Mouse (Mus musculus) stomach, embryonic 16.5 days (tissue): ENCODE data around the gene Stard3nl. TPM values are rescaled to one million over a fixed set of nuclear protein-coding genes. Genes with fewer than 3 reads are reported as not detected.

Experiments
- ATAC-seq: fragments of 200-750 bp; cut with Nextera tagmentation; 2 replicates; pipeline ENCODE4 v1.8.0; 2017; ENCODE audit warnings: moderate number of reproducible peaks, moderate TSS enrichment; ENCODE audit not compliant: insufficient read depth, low FRiP score
- H3K27ac ChIP-seq: fragments of 300-500 bp; sonication (generic); 2 replicates; pipeline ENCODE4 v1.5.1; 2014; ENCODE audit warnings: low read length
- H3K27me3 ChIP-seq: fragments of 300-500 bp; sonication (generic); 2 replicates; pipeline ENCODE4 v1.6.1; 2014; ENCODE audit warnings: low read length, control low read depth, mixed read lengths; ENCODE audit not compliant: control insufficient read depth, insufficient read depth
- H3K36me3 ChIP-seq: fragments of 300-500 bp; sonication (generic); 2 replicates; pipeline ENCODE4 v1.6.1; 2014; ENCODE audit warnings: low read length; ENCODE audit not compliant: control insufficient read depth, insufficient read depth
- H3K4me1 ChIP-seq: fragments of 300-500 bp; sonication (generic); 2 replicates; pipeline ENCODE4 v1.6.1; 2014; ENCODE audit warnings: low read length, control low read depth, mixed read lengths; ENCODE audit not compliant: control insufficient read depth, insufficient read depth
- H3K4me2 ChIP-seq: fragments of 300-500 bp; sonication (generic); 2 replicates; pipeline ENCODE4 v1.6.1; 2014; ENCODE audit warnings: low read depth, low read length, mixed read lengths
- H3K4me3 ChIP-seq: fragments of 300-500 bp; sonication (generic); replicated peaks from 2 replicates; pipeline ENCODE4 v1.5.1; 2014; ENCODE audit warnings: mild to moderate bottlenecking, low read length
- H3K9ac ChIP-seq: fragments of 300-500 bp; sonication (generic); 2 replicates; pipeline ENCODE4 v1.6.1; 2014; ENCODE audit warnings: low read length
- H3K9me3 ChIP-seq: fragments of 300-500 bp; sonication (generic); replicated peaks from 2 replicates; pipeline ENCODE4 v1.6.1; 2016; ENCODE audit warnings: low read length, control low read depth; ENCODE audit not compliant: control insufficient read depth
- WGBS: fragments of 180-500 bp; shearing (Covaris S2); extraction: QIAGEN DNeasy Blood & Tissue Kit; methylation state at CpG from one replicate; pipeline ENCODE4 v1.1.7; 2014; 5-methylcytosine and 5-hydroxymethylcytosine counted together
- polyA plus RNA-seq: library from polyadenylated mRNA; unstranded; fragments of >200 nt; fragmentation: Nextera tagmentation; extraction: Ambion mirVana; gene quantifications from 2 replicates; pipeline ENCODE4 v1.2.1, GENCODE M21; 2015

The Stard3nl gene
- polyA plus RNA-seq, 1 experiment from 2014 or later, result 104 TPM

DNA sequence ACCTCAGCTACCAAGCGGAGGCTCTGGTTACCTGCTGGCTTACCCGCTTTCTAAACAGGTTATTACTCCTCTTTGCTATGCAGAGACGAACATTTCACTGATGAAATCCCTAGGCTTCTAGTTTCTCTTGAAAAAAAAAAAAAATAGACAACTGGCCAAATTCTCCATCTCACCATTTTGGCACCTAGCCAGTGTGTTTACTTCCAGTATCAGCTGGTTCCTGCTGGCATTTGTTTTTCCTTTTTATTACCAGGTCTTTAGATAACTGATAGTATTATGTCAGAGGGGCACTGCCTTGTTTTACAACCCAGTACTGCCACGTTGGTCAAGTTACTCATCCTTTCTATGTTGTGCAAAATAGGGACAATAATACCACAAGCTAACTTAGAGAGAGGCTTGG, 5.3 kb downstream of the Stard3nl start:
- no peaks in the 10 kb centered on the region for H3K36me3 ChIP-seq
- ATAC-seq, result no peak
- peaks cover 21% of the 10 kb centered on the region for H3K4me1 ChIP-seq
- no peak overlapping the region for H3K27ac ChIP-seq
- no peaks in the 10 kb centered on the region for H3K27me3 ChIP-seq
- no peak overlapping the region for H3K4me3 ChIP-seq
- H3K4me2 ChIP-seq, result no peak overlapping the region
- H3K9ac ChIP-seq, result no peak overlapping the region
- WGBS, result 71% methylated on average over 4 of the region's 4 CpGs
- H3K9me3 ChIP-seq, result no peaks in the 10 kb centered on the region

DNA sequence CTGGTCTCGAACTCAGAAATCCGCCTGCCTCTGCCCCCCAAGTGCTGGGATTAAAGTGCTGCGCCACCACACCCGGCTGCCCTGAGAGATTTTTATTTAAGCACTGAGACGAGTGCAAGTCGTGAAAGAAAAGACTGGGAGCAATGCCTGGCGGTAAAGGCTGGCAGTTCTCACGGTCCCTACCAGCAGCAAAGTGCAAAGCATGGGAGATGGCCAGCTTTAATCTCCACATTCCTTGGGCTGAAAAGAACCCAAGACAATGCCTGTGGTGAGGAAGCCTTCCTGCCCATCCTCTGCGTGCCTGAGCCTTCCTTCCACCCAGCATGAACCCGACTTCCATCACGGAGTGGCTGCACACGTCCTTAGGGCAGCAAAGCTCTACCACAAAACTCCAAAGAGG, 5.7 kb downstream of the Stard3nl start:
- no peak overlapping the region for H3K4me3 ChIP-seq
- ATAC-seq, result no peak
- whole genome bisulfite sequencing, result 64% methylated on average over 12 of the region's 12 CpGs
- no peak overlapping the region for H3K27ac ChIP-seq
- no peak overlapping the region for H3K9ac ChIP-seq
- no peak overlapping the region for H3K4me2 ChIP-seq
- H3K4me1 ChIP-seq, result peaks cover 20% of the 10 kb centered on the region
- H3K36me3 ChIP-seq, result no peaks in the 10 kb centered on the region
- H3K9me3 ChIP-seq, result no peaks in the 10 kb centered on the region
- no peaks in the 10 kb centered on the region for H3K27me3 ChIP-seq

DNA sequence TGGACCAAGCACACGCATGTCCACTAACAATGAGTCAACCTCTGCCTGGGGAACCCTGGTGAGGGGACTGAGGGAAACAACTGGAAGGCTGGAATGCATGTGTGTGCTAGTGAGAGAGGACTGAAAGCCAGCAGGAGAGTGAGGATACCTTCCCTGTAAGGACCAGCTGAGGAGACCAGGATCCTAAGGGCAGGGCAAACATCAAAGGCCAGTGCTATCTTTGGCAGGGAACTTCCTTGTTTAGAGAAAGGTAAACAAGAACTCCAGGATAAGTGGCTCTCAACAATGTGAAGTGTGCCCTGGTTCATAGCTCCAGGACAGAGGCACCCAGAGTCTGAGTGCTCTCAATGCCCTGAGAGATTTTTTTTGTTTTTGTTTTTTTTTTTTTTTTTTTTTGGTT, 6.2 kb downstream of the Stard3nl start:
- Histone ChIP-seq H3K4me3 (no peak overlapping the region), H3K4me2 (no peak overlapping the region), H3K4me1 (peaks cover 17% of the 10 kb centered on the region), H3K36me3 (no peaks in the 10 kb centered on the region), H3K27ac (no peak overlapping the region), H3K9ac (no peak overlapping the region), H3K9me3 (no peaks in the 10 kb centered on the region), H3K27me3 (no peaks in the 10 kb centered on the region)
- ATAC-seq, result 0 out of 2 replicates have a peak, but pooled peaks have one; percentile 27
- 75% methylated on average over 1 of the region's 1 CpGs for WGBS

DNA sequence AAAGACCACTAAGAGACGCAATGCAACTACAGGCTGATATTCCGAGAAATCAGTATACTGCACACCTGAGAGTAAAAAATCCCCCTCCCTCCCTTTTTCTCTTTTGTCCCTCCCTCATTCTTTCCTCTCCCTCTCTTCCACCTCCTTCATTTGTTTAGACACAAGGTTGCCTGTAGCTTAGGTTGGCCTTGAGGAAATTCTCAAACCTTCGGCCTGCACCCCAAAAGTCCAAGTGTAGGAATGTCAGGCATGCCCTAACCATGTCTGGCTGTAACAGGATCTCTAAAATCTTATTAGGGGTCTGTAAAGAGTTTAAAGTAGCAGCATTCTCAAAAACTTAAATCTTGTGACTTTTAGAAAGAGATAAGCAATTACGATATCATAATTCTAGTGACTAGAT, 10.4 kb downstream of the Stard3nl start:
- Histone ChIP-seq H3K4me1 (0 out of 2 replicates have a peak, but pooled peaks cover 5% of the 10 kb centered on the region), H3K9me3 (no peaks in the 10 kb centered on the region), H3K36me3 (no peaks in the 10 kb centered on the region), H3K27ac (no peak overlapping the region), H3K4me2 (no peak overlapping the region), H3K4me3 (no peak overlapping the region), H3K9ac (no peak overlapping the region), H3K27me3 (no peaks in the 10 kb centered on the region)
- 89% methylated on average over 4 of the region's 4 CpGs for WGBS
- ATAC-seq, result no peak

DNA sequence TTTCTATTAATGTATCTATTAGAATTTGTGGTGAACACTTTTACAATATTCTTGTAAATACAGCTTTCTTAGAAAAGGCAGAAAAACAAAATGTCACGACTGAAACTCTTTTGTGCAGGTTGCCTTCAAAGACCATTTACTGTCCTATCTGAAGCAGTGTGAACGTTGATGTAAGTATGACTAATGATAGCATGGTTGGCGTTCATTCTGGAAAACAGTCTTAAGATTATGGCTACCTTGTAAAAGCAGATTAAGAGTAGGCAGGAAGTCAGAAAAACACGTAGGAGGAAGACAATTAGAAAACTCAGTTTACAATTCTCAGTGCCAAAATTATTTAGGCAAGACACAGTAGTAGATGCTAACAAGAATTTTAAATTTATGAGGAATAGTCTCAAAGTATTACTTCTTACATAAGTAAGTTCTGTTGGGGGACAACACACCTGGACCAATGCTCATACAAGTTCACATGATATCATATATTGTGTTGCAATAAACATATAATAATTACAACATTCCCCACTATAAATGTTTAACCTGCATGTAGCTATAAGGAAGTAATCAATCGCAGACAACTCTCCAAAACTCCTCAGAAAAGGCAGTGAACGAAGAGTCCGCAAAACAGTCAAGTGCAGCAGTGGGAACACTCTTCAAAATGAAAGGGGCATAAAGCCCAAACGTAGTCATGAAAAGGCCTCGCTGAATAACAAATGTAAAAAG, 14.3 kb downstream of the Stard3nl start:
- H3K4me1 ChIP-seq, result no peaks in the 10 kb centered on the region
- no peak overlapping the region for H3K9ac ChIP-seq
- no peak overlapping the region for H3K4me3 ChIP-seq
- no peak overlapping the region for H3K4me2 ChIP-seq
- 71% methylated on average over 9 of the region's 9 CpGs for WGBS
- H3K9me3 ChIP-seq, result no peaks in the 10 kb centered on the region
- no peaks in the 10 kb centered on the region for H3K27me3 ChIP-seq
- no peak overlapping the region for H3K27ac ChIP-seq
- H3K36me3 ChIP-seq, result no peaks in the 10 kb centered on the region
- ATAC-seq, result no peak

DNA sequence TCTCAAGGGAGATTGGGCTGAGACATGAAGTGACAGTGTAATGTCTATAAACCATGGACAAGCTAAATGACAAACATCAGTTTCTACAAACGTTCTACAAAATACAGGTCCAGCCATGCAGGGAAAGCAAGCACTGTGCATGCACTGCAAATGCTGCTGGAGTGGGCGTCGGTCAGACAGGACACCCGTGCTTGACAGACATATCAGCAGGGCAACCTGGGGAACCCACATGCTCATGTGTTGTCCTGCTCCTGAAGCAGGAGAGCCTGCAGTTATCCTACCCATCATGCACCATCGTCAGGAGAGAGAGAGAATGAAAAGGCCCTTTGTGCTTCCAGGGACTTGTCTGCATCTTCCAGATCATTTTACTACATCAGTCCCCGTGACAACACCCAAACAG, 16.3 kb downstream of the Stard3nl start:
- 65% methylated on average over 6 of the region's 6 CpGs for WGBS
- Histone ChIP-seq H3K36me3 (no peaks in the 10 kb centered on the region), H3K27ac (no peak overlapping the region), H3K4me2 (no peak overlapping the region), H3K9ac (no peak overlapping the region), H3K4me3 (no peak overlapping the region), H3K4me1 (no peaks in the 10 kb centered on the region), H3K9me3 (no peaks in the 10 kb centered on the region), H3K27me3 (no peaks in the 10 kb centered on the region)
- no peak for ATAC-seq

DNA sequence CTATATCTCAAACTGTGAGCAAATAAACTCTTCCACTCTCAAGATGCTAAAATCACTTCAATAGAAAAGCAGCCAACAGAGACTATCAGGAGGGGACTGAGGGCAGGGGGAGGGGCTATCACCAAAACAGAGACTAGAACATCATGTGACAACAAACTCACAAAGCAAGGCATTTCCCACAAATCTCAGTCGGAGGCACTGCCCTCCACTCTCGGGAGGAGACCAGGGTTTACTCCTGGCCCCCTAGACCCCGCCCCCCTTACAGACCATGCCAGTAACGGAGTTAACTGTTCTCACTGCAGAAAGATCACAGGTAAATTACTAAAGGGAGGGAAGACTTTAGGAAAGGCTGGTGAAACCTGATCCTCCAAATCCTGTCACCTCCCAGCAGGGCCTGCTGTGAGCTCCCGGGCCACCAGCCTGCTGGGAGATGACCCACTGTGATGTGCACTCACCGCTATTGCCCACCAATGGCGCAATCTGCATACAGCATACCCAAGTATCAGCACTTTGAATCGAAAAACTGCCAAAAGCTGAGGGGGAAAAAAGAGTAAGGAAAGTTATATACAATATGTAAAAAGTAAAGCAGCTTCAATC, 23.4 kb downstream of the Stard3nl start:
- WGBS, result 42% methylated on average over 8 of the region's 8 CpGs
- Histone ChIP-seq H3K9me3 (no peaks in the 10 kb centered on the region), H3K4me2 (no peak overlapping the region), H3K27ac (no peak overlapping the region), H3K27me3 (no peaks in the 10 kb centered on the region), H3K4me1 (no peaks in the 10 kb centered on the region), H3K36me3 (peaks cover 12% of the 10 kb centered on the region; the same call in 1 of the 2 replicates), H3K4me3 (no peak overlapping the region), H3K9ac (no peak overlapping the region; the same call in 1 of the 2 replicates)
- ATAC-seq, result no peak

DNA sequence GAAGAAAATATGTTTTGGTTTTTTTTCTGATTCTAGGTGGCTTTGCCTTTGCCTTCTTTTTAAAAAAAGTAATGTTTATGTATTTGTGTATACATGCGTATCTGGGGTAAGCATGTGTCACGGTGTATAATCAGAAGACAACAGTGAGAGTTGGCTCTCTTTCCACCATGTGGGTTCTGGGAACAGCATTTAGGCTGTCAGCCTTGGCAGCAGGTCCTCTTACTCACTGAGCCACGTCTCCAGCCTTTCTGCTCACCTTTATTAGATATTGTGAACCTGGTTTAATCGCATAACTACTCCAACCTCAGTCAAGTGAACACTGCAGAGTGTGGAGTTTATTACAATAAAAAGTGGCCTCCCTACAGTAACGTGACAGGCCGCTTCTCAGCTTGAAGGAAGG, 26.8 kb downstream of the Stard3nl start:
- Histone ChIP-seq H3K4me1 (no peaks in the 10 kb centered on the region), H3K9me3 (no peaks in the 10 kb centered on the region), H3K27ac (no peak overlapping the region), H3K9ac (no peak overlapping the region), H3K27me3 (no peaks in the 10 kb centered on the region), H3K4me2 (no peak overlapping the region), H3K4me3 (no peak overlapping the region), H3K36me3 (peaks cover 12% of the 10 kb centered on the region; the same call in 1 of the 2 replicates)
- WGBS, result 91% methylated on average over 6 of the region's 6 CpGs
- no peak for ATAC-seq

DNA sequence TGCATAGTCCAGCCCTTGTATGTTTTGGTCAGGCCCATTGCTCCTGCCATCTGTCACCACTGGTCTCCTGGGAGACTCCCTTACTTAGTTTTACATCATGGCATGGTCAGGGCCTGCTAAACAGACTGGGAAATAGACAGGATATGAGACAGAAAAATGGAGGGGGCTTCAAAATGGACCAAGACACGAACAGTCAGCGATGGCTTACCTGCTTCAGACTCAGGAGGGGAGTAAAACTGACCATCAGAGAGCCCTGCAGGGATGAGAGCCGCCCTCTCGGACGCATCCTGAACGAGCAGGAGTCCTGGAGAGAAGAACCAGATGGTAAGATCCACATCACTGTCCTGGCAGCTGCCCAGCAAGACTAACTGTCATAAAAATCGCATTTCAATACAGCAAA, 28.1 kb downstream of the Stard3nl start:
- no peak overlapping the region for H3K4me2 ChIP-seq
- ATAC-seq, result no peak
- H3K4me1 ChIP-seq, result no peaks in the 10 kb centered on the region
- H3K9ac ChIP-seq, result no peak overlapping the region
- 78% methylated on average over 7 of the region's 7 CpGs for WGBS
- no peaks in the 10 kb centered on the region for H3K9me3 ChIP-seq
- peaks cover 7% of the 10 kb centered on the region; the same call in 1 of the 2 replicates for H3K36me3 ChIP-seq
- no peak overlapping the region for H3K4me3 ChIP-seq
- H3K27me3 ChIP-seq, result no peaks in the 10 kb centered on the region
- H3K27ac ChIP-seq, result no peak overlapping the region
